Mouse (Mus musculus) forebrain, embryonic 11.5 days (tissue): ENCODE results near the gene Fndc8. TPM values are rescaled to one million over a fixed set of nuclear protein-coding genes. Genes with fewer than 3 reads are reported as not detected.

Source experiments
- ATAC-seq: fragments of 200-750 bp; cut with Nextera tagmentation; replicated peaks from 2 replicates; pipeline ENCODE4 v1.8.0; 2017; ENCODE audit warnings: moderate TSS enrichment; ENCODE audit not compliant: low FRiP score
- DNase-seq: peaks from one replicate; pipeline ENCODE4 v3.0.0-alpha.2; 2017; ENCODE audit warnings: low spot score
- H3K27ac ChIP-seq: fragments of 300-500 bp; sonication (generic); 2 replicates; pipeline ENCODE4 v1.5.1; 2014; ENCODE audit warnings: low read depth, low read length
- H3K27me3 ChIP-seq: fragments of 300-500 bp; sonication (generic); 2 replicates; pipeline ENCODE4 v1.6.1; 2014; ENCODE audit warnings: mild to moderate bottlenecking, low read length, mixed read lengths; ENCODE audit not compliant: control insufficient read depth, insufficient read depth
- H3K36me3 ChIP-seq: fragments of 300-500 bp; sonication (generic); 2 replicates; pipeline ENCODE4 v1.6.1; 2014; ENCODE audit warnings: mild to moderate bottlenecking, low read length, moderate library complexity, mixed read lengths; ENCODE audit not compliant: control insufficient read depth, insufficient read depth
- H3K4me1 ChIP-seq: fragments of 300-500 bp; sonication (generic); replicated peaks from 2 replicates; pipeline ENCODE4 v1.6.1; 2014; ENCODE audit warnings: low read length, mixed read lengths; ENCODE audit not compliant: control insufficient read depth, insufficient read depth
- H3K4me2 ChIP-seq: fragments of 300-500 bp; sonication (generic); 2 replicates; pipeline ENCODE4 v1.6.1; 2014; ENCODE audit warnings: low read depth, mild to moderate bottlenecking, low read length, moderate library complexity, mixed read lengths; ENCODE audit not compliant: severe bottlenecking
- H3K4me3 ChIP-seq: fragments of 300-500 bp; sonication (generic); 2 replicates; pipeline ENCODE4 v1.5.1; 2014; ENCODE audit warnings: low read depth, low read length
- H3K9ac ChIP-seq: fragments of 300-500 bp; sonication (generic); 2 replicates; pipeline ENCODE4 v1.6.1; 2014; ENCODE audit warnings: low read length
- H3K9me3 ChIP-seq: fragments of 300-500 bp; sonication (generic); 2 replicates; pipeline ENCODE4 v1.6.1; 2016; ENCODE audit warnings: low read length, mixed read lengths; ENCODE audit not compliant: control insufficient read depth
- WGBS: fragments of 180-500 bp; shearing (Covaris S2); extraction: QIAGEN DNeasy Blood & Tissue Kit; methylation state at CpG from one replicate; pipeline ENCODE4 v1.1.7; 2014; 5-methylcytosine and 5-hydroxymethylcytosine counted together
- polyA plus RNA-seq: library from polyadenylated mRNA; unstranded; fragments of >200 nt; fragmentation: Nextera tagmentation; extraction: Ambion mirVana; gene quantifications from 2 replicates; pipeline ENCODE4 v1.2.1, GENCODE M21; 2014

The Fndc8 gene
- polyA plus RNA-seq, 1 experiment from 2014 or later, result 0.44 TPM

GRCm38 (mm10) chr11:82852540-82852939 lies 39.4 kb upstream of the Fndc8 start:
- Histone ChIP-seq H3K27me3 (no peaks in the 10 kb centered on the region), H3K9me3 (no peaks in the 10 kb centered on the region), H3K9ac (no peak overlapping the region), H3K4me2 (no peak overlapping the region), H3K4me1 (peaks cover 4% of the 10 kb centered on the region; the same call in 1 of the 2 replicates), H3K36me3 (no peaks in the 10 kb centered on the region), H3K27ac (no peak overlapping the region), H3K4me3 (no peak overlapping the region)
- DNase-seq (no peak), ATAC-seq (no peak)
- WGBS, result 84% methylated on average over 10 of the region's 10 CpGs

- WGBS, result 91% methylated on average over 7 of the region's 7 CpGs
- no peak for ATAC-seq
- H3K27ac ChIP-seq, result no peak overlapping the region
- H3K36me3 ChIP-seq, result no peaks in the 10 kb centered on the region
- H3K9me3 ChIP-seq, result no peaks in the 10 kb centered on the region
- no peak overlapping the region for H3K4me3 ChIP-seq
- DNase-seq, result no peak
- no peaks in the 10 kb centered on the region for H3K27me3 ChIP-seq
- no peak overlapping the region for H3K9ac ChIP-seq
- no peaks in the 10 kb centered on the region; the same call in 1 of the 2 replicates for H3K4me1 ChIP-seq
- no peak overlapping the region for H3K4me2 ChIP-seq
Measured at GRCm38 (mm10) chr11:82852958-82853357, 39.0 kb upstream of the Fndc8 start.

GRCm38 (mm10) chr11:82854111-82854510 lies 37.8 kb upstream of the Fndc8 start:
- WGBS, result 89% methylated on average over 6 of the region's 6 CpGs

DNA sequence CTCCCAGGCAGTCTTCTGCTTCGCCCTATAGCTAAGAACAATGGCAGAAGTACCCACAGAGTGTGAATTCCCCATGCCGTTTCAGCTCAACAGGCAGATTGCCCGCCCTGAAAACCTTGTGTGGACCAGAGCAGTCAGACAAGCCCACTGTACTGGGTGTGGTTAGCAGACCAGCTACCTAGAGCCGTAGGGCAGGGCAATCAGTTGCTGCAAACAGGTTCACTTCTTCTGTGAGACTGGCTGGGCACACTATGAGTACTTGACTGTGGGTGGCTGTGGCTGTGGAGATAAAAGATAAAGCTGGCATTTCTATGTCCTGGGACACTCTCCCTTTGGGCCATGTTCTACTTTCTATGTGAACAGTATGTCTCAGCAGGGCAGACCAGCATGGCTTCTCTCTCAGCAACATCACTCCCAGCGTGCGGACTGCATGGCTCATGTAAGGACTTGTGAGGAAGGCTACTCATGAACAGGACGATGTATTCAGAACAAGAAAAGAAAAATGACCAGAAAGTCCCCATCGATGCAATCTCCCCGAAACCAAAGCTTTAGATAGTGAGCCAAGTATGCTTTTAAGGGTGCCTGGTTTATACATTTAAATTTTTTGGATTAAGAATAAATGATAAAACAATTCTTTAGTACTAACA lies 36.5 kb upstream of the Fndc8 start:
- Histone ChIP-seq H3K4me2 (no peak overlapping the region), H3K9me3 (no peaks in the 10 kb centered on the region), H3K9ac (no peak overlapping the region), H3K4me3 (no peak overlapping the region), H3K36me3 (no peaks in the 10 kb centered on the region), H3K27ac (no peak overlapping the region), H3K27me3 (no peaks in the 10 kb centered on the region), H3K4me1 (no peaks in the 10 kb centered on the region; the same call in 1 of the 2 replicates)
- DNase-seq, result no peak
- WGBS, result 86% methylated on average over 9 of the region's 9 CpGs
- ATAC-seq, result no peak

More at GRCm38 (mm10) chr11:82854111-82854510, 37.8 kb upstream of the Fndc8 start:
- no peak for DNase-seq
- H3K36me3 ChIP-seq, result no peaks in the 10 kb centered on the region
- H3K27me3 ChIP-seq, result no peaks in the 10 kb centered on the region
- H3K9me3 ChIP-seq, result no peaks in the 10 kb centered on the region
- no peak for ATAC-seq
- no peak overlapping the region for H3K9ac ChIP-seq
- no peak overlapping the region for H3K4me2 ChIP-seq
- no peak overlapping the region for H3K27ac ChIP-seq
- H3K4me3 ChIP-seq, result no peak overlapping the region
- H3K4me1 ChIP-seq, result no peaks in the 10 kb centered on the region; the same call in 1 of the 2 replicates

DNA sequence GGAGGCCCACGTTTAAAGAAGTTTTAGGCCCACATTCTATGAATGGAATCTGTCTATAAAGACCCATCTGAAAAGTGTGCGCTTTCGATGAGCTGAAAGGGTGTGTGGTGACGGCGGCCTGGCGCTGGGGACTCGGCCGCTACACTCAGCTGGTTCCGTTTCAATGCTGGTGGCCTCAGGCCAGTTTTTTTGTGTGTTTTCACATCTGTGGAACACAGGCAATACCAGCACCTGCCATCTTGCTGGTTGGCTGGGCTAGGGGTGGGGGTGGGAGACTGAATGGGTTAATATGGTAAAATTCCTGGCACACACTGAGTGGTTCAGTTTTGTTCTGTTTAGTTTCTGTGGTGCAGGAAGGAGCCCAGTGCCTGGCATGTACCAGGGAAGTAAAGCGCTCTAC lies 35.9 kb upstream of the Fndc8 start:
- no peaks in the 10 kb centered on the region for H3K4me1 ChIP-seq
- no peaks in the 10 kb centered on the region for H3K36me3 ChIP-seq
- H3K27ac ChIP-seq, result no peak overlapping the region
- ATAC-seq (no peak), DNase-seq (no peak)
- 56% methylated on average over 10 of the region's 10 CpGs for WGBS
- no peak overlapping the region for H3K4me3 ChIP-seq
- no peak overlapping the region for H3K9ac ChIP-seq
- H3K9me3 ChIP-seq, result no peaks in the 10 kb centered on the region
- no peaks in the 10 kb centered on the region for H3K27me3 ChIP-seq
- no peak overlapping the region for H3K4me2 ChIP-seq

DNA sequence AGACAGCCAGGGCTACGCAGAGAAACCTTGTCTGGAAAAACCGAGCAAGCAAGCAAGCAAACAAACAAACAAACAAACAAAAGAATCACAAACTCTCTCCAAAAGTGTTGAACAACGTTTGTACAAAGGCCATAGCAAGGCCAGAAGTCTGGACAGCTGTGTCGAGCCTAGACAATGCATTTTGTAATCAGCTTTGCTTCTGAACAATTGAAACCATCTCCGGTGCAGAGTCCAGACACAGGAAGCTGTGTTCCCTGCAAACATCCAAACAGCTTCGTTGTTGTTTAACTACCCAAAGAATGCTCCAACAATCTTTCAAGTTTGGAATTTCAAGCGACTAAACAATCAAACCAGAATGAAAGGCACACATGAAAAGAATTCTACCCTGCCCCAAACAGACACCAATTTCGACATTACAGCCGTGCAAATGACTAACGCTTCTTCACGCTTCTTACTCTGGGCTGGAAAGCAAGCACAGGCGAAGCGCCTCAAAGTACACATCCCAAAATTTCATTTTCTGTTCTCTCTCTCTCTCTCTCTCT lies 34.5 kb upstream of the Fndc8 start:
- DNase-seq (no peak), ATAC-seq (no peak)
- no peaks in the 10 kb centered on the region for H3K9me3 ChIP-seq
- H3K4me1 ChIP-seq, result peaks cover 6% of the 10 kb centered on the region; the same call in 1 of the 2 replicates
- H3K27me3 ChIP-seq, result no peaks in the 10 kb centered on the region
- 87% methylated on average over 13 of the region's 13 CpGs for WGBS
- H3K27ac ChIP-seq, result no peak overlapping the region
- no peaks in the 10 kb centered on the region for H3K36me3 ChIP-seq
- H3K4me2 ChIP-seq, result no peak overlapping the region
- no peak overlapping the region for H3K9ac ChIP-seq
- no peak overlapping the region for H3K4me3 ChIP-seq

DNA sequence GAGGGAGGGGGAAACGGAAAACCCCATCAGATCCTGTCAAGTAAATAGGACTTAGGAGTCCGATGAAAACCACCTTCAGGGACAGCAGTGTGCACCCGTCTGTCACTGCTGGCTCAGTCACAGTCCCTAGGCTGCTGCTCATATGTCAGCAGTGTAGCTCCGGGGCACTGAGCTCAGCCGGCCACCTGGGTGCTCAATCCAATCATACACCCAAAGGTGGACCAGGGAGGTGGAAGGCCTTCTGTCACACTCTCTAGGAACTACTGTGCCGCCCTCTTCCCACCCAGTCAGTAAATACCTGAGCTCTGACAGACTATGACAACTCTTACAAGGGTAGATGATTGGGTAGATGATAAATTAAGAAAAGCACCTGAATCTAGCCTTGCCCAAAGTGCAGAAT lies 31.2 kb upstream of the Fndc8 start:
- no peak overlapping the region for H3K4me2 ChIP-seq
- H3K4me3 ChIP-seq, result no peak overlapping the region
- DNase-seq, result no peak
- H3K27ac ChIP-seq, result no peak overlapping the region
- WGBS, result 90% methylated on average over 6 of the region's 6 CpGs
- H3K9ac ChIP-seq, result no peak overlapping the region
- H3K4me1 ChIP-seq, result peaks cover 9% of the 10 kb centered on the region; the same call in 1 of the 2 replicates
- H3K27me3 ChIP-seq, result no peaks in the 10 kb centered on the region
- H3K36me3 ChIP-seq, result no peaks in the 10 kb centered on the region
- ATAC-seq, result no peak
- H3K9me3 ChIP-seq, result no peaks in the 10 kb centered on the region

DNA sequence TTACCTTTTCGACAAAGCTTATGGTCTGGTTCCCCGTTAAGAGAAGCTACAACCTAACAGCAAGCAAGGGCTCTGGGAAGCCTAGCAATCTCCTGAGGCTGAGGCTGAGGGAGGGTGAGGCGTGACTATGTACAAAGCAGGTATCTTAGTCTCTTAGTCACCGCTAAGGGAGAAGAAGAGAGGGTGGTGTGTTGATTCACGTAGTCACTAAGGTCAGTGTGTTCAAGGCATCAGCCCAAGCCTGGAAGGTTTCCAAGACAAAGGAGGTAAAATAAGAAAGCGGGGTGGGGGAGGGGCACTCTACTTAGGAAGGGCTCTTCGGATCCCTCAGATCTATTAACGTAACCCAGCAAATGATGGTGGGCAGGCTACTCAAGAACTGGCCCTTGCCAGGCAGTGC lies 30.4 kb upstream of the Fndc8 start:
- Histone ChIP-seq H3K27ac (no peak overlapping the region), H3K4me2 (no peak overlapping the region), H3K4me1 (peaks cover 9% of the 10 kb centered on the region; the same call in 1 of the 2 replicates), H3K36me3 (no peaks in the 10 kb centered on the region), H3K27me3 (no peaks in the 10 kb centered on the region), H3K9me3 (no peaks in the 10 kb centered on the region), H3K4me3 (no peak overlapping the region), H3K9ac (no peak overlapping the region)
- 67% methylated on average over 8 of the region's 8 CpGs for WGBS
- ATAC-seq (no peak), DNase-seq (no peak)

GRCm38 (mm10) chr11:82862638-82863037 lies 29.3 kb upstream of the Fndc8 start:
- Histone ChIP-seq H3K4me1 (peaks cover 9% of the 10 kb centered on the region; the same call in 1 of the 2 replicates), H3K27ac (peak overlapping the region; percentile 71), H3K9ac (no peak overlapping the region), H3K36me3 (no peaks in the 10 kb centered on the region), H3K27me3 (no peaks in the 10 kb centered on the region), H3K9me3 (no peaks in the 10 kb centered on the region), H3K4me2 (no peak overlapping the region), H3K4me3 (no peak overlapping the region)
- ATAC-seq (no peak; the same call in 1 of the 2 replicates), DNase-seq (no peak)
- 57% methylated on average over 9 of the region's 9 CpGs for WGBS
